Mouse (Mus musculus) spleen, adult 2 months (tissue): ENCODE measurements around the gene Spef2.

Experiments
- CTCF ChIP-seq: fragments of 200-500 bp; IDR thresholded peaks from 2 replicates; pipeline ENCODE4 v1.5.1; 2011; ENCODE audit warnings: mild to moderate bottlenecking, inconsistent platforms; ENCODE audit not compliant: insufficient read depth, insufficient read length, insufficient replicate concordance; ENCODE audit errors: extremely low read depth
- POLR2A ChIP-seq: fragments of 200-500 bp; IDR thresholded peaks from 2 replicates; pipeline ENCODE4 v1.6.1; 2011; ENCODE audit warnings: low read depth, low read length, inconsistent platforms

GRCm38 (mm10) chr15:9533356-9533902, 215.2 kb downstream of the Spef2 start:
- TF ChIP-seq POLR2A (no peak), CTCF (no peak)
